Mouse (Mus musculus) fibroblast of lung, adult 2 months (primary cell): ENCODE measurements around the gene Saa4.
"Not testable (repeated sequence)": the region's sequence is repeated elsewhere in the genome, so short reads cannot be mapped to it uniquely, and the experiment has no call there.

Source experiments
- DNase-seq: peaks from one replicate; pipeline ENCODE4 v3.0.0-alpha.2; 2011; ENCODE audit warnings: low read depth

The Saa4 gene

DNA sequence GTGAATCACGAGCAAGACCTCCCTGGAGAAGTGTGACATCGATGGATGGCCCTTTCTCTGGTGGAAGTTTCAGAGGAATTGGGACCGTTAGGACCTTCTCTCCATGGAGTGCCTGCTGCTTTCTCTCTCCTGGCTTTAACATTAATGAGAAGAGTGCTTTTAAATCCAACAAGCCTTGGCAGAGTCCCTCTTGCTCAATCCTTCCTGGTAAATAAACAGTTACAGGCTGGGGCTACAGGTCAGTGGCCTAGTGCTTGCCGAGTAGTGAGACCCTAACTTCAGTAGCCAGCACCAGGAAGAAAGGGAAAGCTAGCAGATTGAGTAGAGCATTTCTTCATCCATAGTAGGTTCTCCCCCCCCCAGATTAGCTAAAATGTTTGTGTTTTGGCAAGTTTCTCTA lies at the start of gene Saa4:
Gene Saa4 (minus strand): TSS at position 146 of the 400 bp plus-strand sequence.
- DNase-seq: no peak

DNA sequence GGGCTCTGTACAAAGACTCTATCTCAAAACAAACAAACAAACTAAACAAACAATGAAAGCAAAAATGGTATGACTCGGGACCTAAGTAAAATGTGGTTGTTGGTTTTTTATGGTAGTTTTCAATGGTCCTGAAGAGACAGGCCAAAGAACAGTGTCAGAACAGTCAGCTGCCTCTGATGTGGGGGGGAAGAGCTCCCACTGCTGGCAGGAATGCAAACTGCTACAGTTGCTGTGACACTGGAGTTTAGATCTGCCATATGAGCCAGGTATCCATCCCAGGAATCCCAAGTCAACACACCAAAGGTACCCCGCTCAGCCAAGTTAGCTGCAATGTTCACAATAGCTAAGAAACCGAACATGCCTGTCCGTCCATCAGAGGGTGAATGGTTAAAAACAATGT lies 38.3 kb upstream of the Saa4 start:
- peak; percentile 27 for DNase-seq

DNA sequence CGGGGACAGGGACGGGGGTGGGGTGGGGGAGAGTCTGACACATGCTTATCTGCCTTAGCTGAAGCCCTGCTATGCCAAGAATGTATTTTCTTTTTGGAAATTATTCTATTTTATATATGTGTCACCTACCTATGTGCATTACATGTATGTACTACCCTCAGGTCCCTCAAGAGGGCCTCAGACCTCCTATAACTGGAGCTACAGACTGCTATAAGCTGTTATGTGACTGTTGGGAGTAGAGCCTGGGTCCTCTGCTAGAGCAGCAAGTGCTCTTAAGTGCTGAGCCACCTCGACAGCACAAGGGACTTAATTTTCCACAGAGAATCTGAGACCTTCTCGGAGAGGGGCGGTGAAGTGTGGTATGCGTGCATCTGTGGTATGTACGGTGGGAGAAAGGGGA lies 36.0 kb upstream of the Saa4 start:
- DNase-seq: no peak

DNA sequence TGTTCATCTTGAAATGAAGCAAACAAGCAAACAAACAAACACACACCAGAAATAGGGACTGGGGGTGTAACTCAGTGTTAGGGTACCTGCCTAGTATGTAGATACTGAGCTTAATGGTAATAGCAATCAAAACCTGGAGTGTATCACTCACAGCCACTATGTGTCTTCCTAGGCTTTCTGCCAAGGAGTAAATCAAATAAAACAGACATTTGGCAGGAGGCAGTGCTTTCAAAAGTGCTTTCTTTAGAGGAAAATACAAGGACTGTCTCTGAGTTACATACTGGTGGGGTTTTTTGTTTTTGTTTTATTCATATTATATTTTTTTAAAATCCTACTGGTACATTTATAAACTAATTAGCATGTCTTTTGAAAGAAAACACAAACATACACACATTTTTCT lies 35.0 kb upstream of the Saa4 start:
- DNase-seq: no peak

DNA sequence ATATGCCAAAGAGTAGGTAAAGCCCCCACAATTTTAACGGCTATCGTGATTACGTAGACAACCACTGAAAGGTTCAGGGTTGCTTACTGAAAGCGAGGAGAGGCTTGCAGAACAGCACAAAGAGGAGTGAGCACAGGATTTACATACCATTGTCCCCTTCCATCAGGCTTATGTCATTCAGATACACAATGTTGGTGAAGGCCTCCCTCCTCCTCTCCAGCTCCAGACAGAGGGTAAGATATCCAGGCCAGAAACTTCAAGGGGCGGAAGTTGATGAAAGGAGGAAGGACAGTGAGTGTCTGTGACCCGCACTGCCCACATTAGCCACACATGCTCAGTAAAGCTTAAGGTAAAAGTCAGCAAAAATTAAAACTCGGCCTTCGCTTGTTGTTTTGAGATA lies 32.3 kb upstream of the Saa4 start:
- DNase-seq: no peak

DNA sequence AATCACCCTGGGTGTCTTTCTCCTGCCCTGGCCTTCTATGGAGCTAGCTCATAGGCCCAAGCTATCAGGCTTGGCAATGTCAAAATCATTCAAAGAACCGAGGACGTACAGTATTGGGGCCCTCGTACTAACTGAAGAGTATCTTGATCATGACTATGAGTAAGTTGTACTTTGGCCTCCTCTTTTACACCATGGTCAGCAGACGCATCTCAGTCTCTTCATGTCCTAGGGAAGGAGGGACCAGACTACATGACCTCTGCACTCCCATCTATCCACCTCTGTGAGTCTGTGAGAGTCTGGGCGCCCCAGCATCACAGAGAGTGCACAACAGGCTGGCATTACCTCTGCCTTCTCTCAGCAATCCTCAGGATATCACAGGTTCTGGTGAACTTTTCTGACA lies 30.2 kb upstream of the Saa4 start:
- no peak for DNase-seq

DNA sequence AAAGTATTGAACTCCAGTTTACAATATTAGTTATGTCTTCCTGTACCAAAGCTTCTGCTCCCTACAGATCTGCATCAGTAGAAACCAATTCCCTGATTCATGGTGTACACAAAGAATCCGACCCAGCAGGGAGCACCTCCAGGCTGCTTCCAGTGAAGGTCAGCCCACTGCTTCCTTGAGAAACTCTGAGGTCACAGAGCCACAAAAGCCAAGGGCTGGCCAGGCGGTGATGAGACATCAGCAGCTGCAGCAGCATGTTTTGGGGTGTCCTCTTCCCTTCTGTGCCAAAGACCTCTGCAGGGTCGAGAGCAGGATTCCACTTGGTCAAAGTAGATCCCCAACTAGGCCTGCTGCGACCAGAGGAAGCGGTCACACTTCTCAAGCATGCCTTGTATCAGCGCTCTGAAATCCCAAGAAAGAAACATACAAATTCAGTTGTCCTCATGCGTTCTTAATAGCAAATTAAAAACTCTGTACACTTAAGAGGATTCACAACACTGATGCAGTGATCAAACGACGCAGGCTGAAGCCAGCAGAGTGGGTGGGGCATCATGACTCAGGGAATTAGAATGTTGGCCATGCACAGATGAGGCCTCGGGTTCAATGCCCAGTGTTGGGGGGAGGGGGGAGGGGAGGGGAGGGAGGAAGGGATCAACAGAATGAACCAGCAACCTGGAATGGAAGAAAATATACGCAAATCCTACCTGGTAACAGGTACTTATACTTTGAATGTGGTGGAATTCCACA lies 28.8 kb upstream of the Saa4 start:
- DNase-seq: no peak

DNA sequence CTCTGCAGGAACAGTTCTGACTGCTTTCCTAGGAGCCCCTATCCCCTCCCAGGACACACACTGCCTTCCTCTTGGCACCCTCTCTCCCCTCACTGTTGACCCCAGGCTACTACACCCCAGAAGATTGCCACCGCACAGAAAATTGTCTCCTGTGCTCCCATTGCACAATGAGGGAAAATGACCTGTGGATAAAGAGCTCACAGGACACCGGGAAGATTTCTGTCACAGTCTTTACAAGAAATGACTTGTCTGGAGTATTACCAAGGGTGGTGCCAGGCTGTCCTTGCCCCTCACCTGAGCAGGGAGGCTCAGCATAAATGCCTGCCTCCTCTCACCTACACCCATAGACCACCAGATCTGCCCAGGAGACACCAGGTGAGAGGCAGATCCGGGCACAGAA lies 19.1 kb upstream of the Saa4 start, which contains the start of gene Saa2:
Gene Saa2 (plus strand): TSS at position 301 of the 400 bp plus-strand sequence.
- no peak for DNase-seq

DNA sequence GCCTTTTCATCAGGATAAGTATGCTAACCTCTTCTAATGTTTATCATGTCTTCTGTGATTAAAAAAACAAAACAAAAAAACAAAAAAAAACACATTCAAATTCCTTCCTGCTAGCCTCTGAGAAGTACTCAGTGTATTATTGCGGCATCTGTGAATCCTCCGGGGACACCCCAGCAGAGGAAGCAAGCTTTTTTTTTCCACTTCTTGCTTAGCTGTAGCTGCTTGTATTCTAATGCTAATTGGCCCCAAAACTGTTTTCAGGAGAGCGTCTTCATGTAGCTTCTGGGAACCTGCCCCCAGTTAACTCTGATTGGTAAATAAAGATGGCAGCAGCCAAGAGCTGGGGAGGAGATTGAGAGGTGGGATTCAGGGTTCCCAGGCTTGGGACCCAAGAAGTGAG lies 16.1 kb upstream of the Saa4 start:
- no peak for DNase-seq

DNA sequence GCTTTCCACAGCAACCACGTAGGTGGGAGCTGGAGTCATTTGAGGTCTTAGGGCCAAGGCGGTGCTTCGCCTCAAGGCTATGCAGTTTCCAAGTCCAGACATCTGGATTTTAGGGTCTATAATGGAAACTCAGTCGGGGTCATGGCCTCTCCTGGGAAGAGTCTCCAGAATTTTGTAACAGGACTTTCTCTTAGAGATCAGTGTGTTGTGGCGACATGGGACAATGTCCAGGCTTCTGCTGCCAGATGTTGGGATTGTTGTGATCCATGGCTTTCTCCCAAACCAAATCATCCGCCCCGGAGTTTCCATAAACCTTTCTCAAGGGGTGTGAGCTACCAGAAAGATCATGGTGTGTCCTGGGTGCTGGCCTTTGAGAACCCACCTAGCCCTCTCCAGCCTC lies 14.0 kb upstream of the Saa4 start:
- no peak for DNase-seq

DNA sequence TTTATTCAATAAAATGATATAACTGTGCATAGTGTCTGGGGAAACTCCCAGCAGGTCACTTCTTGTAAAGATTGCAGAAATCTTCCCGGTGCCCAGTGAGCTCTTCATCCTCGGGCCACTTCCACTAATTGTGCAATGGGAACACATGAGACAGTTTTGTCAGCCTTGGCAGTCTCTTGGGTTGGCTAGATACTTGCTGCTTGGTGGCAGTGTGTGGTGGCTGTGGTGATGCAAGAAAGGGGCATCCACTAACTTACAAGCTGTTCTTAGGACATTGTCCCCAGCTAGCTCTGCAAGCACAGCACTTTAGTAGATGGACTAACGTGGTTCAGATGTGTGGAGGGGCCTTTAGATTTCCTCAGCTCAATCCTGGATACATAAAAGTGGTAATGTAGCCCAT lies 13.4 kb upstream of the Saa4 start:
- DNase-seq: no peak

DNA sequence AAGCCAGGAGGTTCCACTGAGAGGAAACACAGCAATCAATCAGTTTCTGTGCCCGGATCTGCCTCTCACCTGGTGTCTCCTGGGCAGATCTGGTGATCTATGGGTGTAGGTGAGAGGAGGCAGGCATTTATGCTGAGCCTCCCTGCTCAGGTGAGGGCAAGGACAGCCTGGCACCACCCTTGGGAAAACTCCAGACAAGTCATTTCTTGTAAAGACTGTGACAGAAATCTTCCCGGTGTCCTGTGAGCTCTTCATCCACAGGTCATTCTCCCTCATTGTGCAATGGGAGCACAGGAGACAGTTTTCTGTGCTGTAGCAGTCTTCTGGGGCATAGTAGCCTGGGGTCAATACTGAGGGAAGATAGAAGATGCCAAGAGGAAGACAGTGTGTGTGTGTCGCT lies 10.5 kb upstream of the Saa4 start, which contains the start of gene Saa1:
Gene Saa1 (minus strand): TSS at position 101 of the 400 bp plus-strand sequence.
- not testable (repeated sequence) for DNase-seq

DNA sequence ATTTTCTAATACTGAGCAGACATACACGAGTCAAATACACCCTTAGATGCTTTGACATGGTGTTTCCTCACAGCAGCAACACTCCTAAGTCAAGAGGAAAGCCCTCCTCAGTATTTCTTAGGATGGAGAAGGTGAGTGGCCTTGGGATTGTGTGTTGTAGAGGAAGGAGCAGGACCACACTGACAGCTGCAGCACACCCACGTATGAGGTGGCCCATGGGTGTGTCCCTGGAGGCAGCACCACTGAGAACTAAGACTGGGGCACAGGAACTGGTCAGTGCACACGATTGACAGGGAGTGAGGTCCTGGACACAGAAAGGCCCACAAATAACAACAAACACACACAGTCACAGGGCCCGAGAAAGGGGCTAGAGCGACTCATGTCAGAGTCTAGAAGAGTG lies 7.6 kb upstream of the Saa4 start:
- not testable (repeated sequence) for DNase-seq

DNA sequence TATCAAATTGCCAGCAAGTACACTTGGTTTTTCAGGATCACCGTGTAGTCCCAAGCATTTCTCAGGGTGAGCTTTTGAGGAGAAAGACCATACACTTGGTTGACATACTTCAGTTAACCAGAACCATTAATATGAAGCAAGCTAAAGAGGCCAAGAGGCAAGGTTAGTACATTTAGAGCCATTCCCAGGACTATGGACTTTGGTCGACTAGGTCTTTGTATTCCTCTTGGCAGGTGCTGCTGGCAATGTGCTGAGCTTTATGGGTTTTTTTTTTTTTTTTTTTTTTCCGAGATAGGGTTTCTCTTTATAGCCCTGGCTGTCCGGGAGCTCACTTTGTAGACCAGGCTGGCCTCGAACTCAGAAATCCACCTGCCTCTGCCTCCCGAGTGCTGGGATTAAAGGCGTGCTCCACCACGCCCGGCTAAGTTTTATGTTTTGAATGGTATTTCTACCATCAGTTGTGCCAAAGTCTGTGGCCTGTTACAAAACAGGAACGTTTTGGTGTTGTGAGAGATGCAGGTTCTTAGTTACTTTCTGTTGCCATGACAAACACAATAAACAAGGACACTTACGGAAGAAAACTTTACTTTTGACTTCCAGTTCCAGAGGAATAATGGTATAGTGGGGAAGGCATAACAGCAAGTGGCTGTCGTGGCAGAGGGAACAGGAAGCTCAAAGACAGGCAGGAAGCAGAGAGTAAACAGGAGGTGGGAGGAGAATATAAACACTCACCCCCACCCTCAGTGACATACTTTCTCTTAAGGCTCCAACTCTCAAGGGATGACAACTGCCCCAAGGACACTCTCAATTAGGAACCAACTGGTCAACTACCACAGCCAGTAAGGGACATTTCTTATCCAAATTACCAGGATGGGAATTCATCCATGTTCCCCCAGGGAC lies 6.4 kb upstream of the Saa4 start:
- DNase-seq: no peak

DNA sequence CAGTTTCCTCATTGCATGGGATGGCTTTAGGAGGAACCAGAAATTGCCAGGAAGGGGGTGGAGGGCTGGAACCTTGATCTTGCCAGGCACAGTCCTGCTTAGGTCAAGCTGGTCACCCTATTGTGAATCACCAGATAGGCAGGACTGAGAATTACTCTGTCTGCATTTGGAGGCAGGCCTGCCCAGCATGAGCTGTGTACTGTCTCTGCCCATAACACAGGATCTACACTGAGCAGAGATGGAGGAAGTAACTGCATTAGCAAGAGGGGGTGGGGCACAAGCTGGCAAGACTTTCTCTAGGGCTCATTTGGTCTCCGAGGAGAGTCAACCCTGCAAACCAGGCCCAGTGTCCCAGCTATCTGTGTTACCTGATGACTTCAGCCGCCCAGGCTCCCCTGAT lies 2.6 kb upstream of the Saa4 start:
- no peak for DNase-seq

DNA sequence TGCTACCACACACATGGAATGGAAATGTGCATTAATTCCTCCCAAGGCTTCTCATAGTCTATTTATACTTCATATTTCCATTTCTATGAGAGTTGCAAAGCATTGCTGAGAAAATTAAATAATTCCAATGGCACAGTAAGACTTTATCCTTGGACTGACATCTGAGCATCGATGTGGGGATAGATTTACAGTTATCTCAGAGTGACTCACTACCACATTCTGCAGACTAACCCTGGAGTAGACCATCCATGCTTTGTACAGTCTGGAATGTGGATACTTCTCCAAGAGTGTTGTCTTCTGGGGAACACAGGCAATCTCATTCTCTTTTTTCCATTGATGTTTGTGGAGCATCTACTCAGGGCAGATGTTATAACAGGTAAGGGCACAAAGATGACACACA lies 4.8 kb downstream of the Saa4 start:
- DNase-seq: no peak

DNA sequence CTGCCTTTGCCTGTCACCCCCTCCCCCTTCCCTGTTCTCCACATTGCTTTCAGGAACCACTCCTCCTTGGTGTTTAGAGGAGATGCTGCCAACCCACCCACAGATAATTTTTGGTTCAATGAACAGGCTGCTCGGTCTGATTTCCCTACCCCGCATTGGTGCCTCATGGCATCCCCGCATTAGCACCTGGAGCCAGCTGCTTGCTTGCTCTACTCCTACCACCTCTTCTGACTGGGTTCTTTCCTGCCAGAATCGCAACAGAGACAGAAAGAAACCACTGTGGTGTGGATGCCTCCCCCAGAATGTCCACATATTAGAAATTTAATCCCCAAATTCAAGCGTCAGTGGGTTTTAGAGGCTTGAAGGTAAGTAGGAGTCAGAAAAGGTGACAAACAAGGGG lies 8.0 kb downstream of the Saa4 start:
- no peak for DNase-seq

DNA sequence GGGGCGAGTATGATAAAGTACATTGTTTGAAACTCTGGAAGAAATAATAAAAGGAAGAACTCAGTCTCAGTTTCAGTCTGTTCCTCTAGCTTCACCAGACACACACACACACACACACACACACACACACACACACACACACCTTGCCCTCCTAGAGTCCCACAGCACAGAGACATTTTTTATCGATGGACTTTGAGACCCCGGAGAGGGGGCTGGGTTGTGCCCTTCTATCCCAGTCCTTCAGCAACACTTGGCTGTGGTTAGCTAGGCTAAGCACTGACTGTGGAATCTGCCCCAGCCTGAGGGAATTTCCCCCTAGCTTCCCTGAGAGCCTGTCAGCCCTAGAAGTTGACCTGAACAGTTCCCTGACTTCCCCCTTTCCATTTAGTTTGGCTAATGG lies 8.6 kb downstream of the Saa4 start:
- DNase-seq: no peak

DNA sequence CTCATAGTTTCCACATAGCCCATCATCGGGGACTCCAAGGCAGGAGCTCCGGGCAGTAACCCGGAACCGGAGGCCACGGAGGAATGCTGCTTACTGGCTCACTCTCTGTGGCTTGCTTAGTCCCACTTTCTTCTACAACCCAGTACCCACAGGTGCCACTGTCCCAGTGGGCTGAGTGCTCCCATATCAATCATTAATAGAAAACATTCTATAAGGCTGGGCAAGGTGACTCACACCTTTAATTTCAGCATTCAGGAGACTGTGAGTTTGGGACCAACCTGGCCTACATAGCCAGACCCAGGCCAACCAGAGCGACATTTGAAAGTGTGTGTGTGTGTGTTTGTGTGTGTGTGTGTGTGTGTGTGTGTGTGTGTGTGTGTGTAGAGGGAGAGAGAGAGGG lies 9.0 kb downstream of the Saa4 start:
- DNase-seq: no peak

DNA sequence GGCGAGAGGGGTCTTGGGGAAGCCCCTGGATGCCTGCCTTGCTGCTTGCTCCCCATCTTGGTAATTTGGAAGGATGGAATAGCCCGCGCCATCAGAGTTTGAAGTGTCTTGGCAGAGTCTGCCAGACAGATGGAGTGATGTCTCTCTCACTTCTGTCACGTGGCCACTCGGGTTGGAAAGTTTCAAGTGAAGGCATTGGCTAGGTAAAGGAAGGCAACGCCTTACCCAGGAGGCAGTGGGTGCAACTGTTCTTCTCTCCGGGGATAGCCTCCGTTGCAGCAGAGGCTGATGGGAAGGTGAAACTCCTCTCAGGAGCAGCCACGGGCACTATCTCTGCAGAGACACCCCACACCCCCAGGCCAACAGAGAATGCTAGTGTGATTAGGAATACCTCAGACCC lies 11.9 kb downstream of the Saa4 start:
- DNase-seq: no peak

DNA sequence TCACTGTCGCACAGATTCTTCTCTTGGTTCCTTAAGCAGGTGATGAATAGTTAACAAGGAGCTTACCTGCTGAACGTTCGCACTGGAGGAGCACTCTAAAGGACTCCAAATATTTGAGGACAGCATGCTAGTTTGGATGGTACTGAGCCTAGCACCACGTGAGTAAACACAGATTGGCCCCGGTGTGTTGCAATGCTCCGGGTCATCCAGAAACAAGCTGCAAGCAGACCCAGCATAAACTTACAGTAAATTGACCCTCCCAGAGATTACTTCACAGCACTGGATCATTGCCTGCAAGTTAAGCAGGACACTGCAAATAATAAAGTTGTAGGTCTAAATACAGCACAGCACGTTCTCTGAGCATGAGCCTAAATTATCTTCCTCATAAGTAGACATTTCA lies 12.9 kb downstream of the Saa4 start:
- peak; percentile 32 for DNase-seq

DNA sequence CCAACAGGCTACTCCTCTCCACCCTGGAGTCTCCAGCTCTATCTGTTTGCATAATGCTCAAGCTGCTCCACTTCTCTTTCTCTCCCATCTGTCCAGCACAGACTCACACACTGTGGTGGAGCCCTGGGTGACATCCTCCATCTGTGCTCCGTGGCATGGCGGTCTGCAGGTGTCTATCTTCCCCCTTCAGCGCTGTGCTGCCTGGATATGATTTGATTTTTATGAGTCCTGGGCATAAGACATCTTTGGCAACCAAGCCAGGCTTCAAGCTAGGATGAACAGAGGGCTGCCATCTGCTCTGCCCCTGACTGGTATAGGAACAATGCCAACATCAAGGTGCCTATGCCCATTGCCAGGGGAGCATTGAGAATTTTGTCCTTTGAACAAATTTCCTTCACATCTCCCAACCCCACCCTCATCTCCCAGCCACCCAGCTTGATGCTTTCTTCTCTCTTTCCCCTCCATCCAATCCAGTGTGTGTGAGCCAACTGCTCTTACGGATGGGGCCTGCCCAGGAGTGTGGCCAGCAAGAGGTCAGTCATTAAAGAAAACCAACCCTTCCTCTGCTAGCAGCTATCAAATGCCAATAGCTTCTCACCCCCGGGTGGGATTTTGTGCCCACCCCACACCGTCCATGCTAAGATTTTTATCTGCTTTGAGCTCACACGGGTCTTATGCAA lies 13.7 kb downstream of the Saa4 start:
- DNase-seq: no peak

DNA sequence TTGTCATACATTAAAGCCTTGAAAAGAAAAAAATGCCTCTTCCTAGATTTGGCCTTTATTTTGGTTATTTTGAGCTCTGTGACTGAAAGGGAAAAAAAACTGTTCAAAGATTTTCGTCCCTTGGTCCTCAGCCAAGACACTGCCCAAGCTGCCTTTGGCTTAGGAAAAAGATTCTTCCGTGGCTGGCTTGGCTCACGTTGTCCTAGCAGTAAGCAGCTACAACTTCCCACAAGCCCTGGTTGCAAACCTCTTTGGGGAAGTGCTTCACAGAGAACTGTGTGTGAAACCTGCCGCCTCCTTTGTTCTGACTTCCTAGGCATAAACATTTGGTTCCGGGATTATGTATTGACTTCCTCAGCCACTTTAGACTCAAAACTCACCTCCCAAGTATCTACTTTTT lies 15.5 kb downstream of the Saa4 start:
- DNase-seq: peak; percentile 46
